Mouse (Mus musculus) limb, embryonic 14.5 days (tissue): ENCODE measurements around the gene Clrn2. TPM values are rescaled to one million over a fixed set of nuclear protein-coding genes. Genes with fewer than 3 reads are reported as not detected.

Source experiments
- ATAC-seq: fragments of 200-750 bp; cut with Nextera tagmentation; 2 replicates; pipeline ENCODE4 v1.8.0; 2017; ENCODE audit warnings: low read depth, moderate number of reproducible peaks, moderate TSS enrichment; ENCODE audit not compliant: low FRiP score
- DNase-seq: peaks from one replicate; pipeline ENCODE4 v3.0.0-alpha.2; 2015; ENCODE audit warnings: low spot score
- H3K27ac ChIP-seq: fragments of 300-500 bp; sonication (generic); replicated peaks from 2 replicates; pipeline ENCODE4 v1.5.1; 2014; ENCODE audit warnings: low read depth, mild to moderate bottlenecking, low read length, moderate library complexity, mixed read lengths
- H3K27me3 ChIP-seq: fragments of 300-500 bp; sonication (generic); 2 replicates; pipeline ENCODE4 v1.6.1; 2014; ENCODE audit warnings: low read length, mixed read lengths; ENCODE audit not compliant: control insufficient read depth, insufficient read depth
- H3K36me3 ChIP-seq: fragments of 300-500 bp; sonication (generic); 2 replicates; pipeline ENCODE4 v1.6.1; 2014; ENCODE audit warnings: mild to moderate bottlenecking, low read length, moderate library complexity, mixed read lengths; ENCODE audit not compliant: control insufficient read depth, insufficient read depth
- H3K4me1 ChIP-seq: fragments of 300-500 bp; sonication (generic); 2 replicates; pipeline ENCODE4 v1.6.1; 2014; ENCODE audit warnings: antibody characterized with exemption, low read length, mixed read lengths; ENCODE audit not compliant: control insufficient read depth, insufficient read depth
- H3K4me2 ChIP-seq: fragments of 300-500 bp; sonication (generic); replicated peaks from 2 replicates; pipeline ENCODE4 v1.6.1; 2014; ENCODE audit warnings: low read depth, mild to moderate bottlenecking, low read length, moderate library complexity; ENCODE audit not compliant: severe bottlenecking
- H3K4me3 ChIP-seq: fragments of 300-500 bp; sonication (generic); replicated peaks from 2 replicates; pipeline ENCODE4 v1.5.1; 2014; ENCODE audit warnings: low read length
- H3K9ac ChIP-seq: fragments of 300-500 bp; sonication (generic); 2 replicates; pipeline ENCODE4 v1.6.1; 2014; ENCODE audit warnings: mild to moderate bottlenecking, low read depth, low read length, moderate library complexity; ENCODE audit not compliant: severe bottlenecking
- H3K9me3 ChIP-seq: fragments of 300-500 bp; sonication (generic); 2 replicates; pipeline ENCODE4 v1.6.1; 2016; ENCODE audit warnings: low read length; ENCODE audit not compliant: control insufficient read depth
- POLR2A ChIP-seq: fragments of 200-500 bp; IDR thresholded peaks from 2 replicates; pipeline ENCODE4 v1.8.0; 2012; ENCODE audit warnings: inconsistent platforms, mild to moderate bottlenecking, moderate library complexity, borderline replicate concordance; ENCODE audit not compliant: insufficient read depth, insufficient read length; ENCODE audit errors: extremely low read depth
- WGBS: fragments of 180-500 bp; shearing (Covaris S2); extraction: QIAGEN DNeasy Blood & Tissue Kit; methylation state at CpG from one replicate; pipeline ENCODE4 v1.1.7; 2014; 5-methylcytosine and 5-hydroxymethylcytosine counted together
- polyA plus RNA-seq, 2 experiments: library from polyadenylated mRNA; depleted of rRNA in 1 of 2; stranded (reverse) in 1 of 2; unstranded in 1 of 2; fragments of >200 nt; fragmentation: Nextera tagmentation in 1 of 2; extraction: Ambion mirVana in 1 of 2; gene quantifications; 2 replicates each; pipeline versions ENCODE4 v1.2.1 to v1.2.3; 2012 to 2014

The Clrn2 gene
- polyA plus RNA-seq, 2 experiments, result not detected

GRCm38 (mm10) chr5:45435967-45436950 is 17.3 kb upstream of the Clrn2 start:
- TF ChIP-seq POLR2A, result no peak
- H3K4me3 ChIP-seq, result no peak overlapping the region
- H3K9ac ChIP-seq, result no peak overlapping the region
- no peaks in the 10 kb centered on the region for H3K9me3 ChIP-seq
- H3K36me3 ChIP-seq, result peaks cover 35% of the 10 kb centered on the region
- peak; percentile 57; the same call in 1 of the 2 replicates for ATAC-seq
- peak; percentile 14 for DNase-seq
- 62% methylated on average over 14 of the region's 14 CpGs for WGBS
- H3K4me1 ChIP-seq, result peaks cover 12% of the 10 kb centered on the region
- no peaks in the 10 kb centered on the region for H3K27me3 ChIP-seq
- H3K27ac ChIP-seq, result no peak overlapping the region
- H3K4me2 ChIP-seq, result no peak overlapping the region

- Histone ChIP-seq H3K36me3 (peaks cover 35% of the 10 kb centered on the region), H3K4me1 (peaks cover 12% of the 10 kb centered on the region), H3K4me3 (no peak overlapping the region), H3K9ac (no peak overlapping the region), H3K9me3 (no peaks in the 10 kb centered on the region), H3K4me2 (no peak overlapping the region), H3K27ac (no peak overlapping the region), H3K27me3 (no peaks in the 10 kb centered on the region)
- no peak for DNase-seq
- TF ChIP-seq POLR2A, result no peak
- WGBS, result 79% methylated on average over 4 of the region's 4 CpGs
- no peak for ATAC-seq
Observed at GRCm38 (mm10) chr5:45437826-45438225, 15.7 kb upstream of the Clrn2 start.

- Histone ChIP-seq H3K9ac (no peak overlapping the region), H3K36me3 (peaks cover 35% of the 10 kb centered on the region), H3K27ac (no peak overlapping the region), H3K4me1 (peaks cover 12% of the 10 kb centered on the region), H3K4me2 (no peak overlapping the region), H3K27me3 (no peaks in the 10 kb centered on the region), H3K4me3 (no peak overlapping the region), H3K9me3 (no peaks in the 10 kb centered on the region)
- no peak for TF ChIP-seq POLR2A
- 81% methylated on average over 8 of the region's 8 CpGs for WGBS
- no peak for DNase-seq
- ATAC-seq, result no peak
Observed at GRCm38 (mm10) chr5:45438301-45438700, 15.2 kb upstream of the Clrn2 start.

GRCm38 (mm10) chr5:45441124-45441523 is 12.4 kb upstream of the Clrn2 start:
- peaks cover 23% of the 10 kb centered on the region for H3K36me3 ChIP-seq
- no peak for ATAC-seq
- no peak overlapping the region for H3K9ac ChIP-seq
- H3K4me1 ChIP-seq, result peaks cover 7% of the 10 kb centered on the region
- no peak overlapping the region for H3K27ac ChIP-seq
- DNase-seq, result no peak
- H3K27me3 ChIP-seq, result no peaks in the 10 kb centered on the region
- no peak for TF ChIP-seq POLR2A
- WGBS, result 82% methylated on average over 3 of the region's 3 CpGs
- no peak overlapping the region for H3K4me3 ChIP-seq
- no peaks in the 10 kb centered on the region for H3K9me3 ChIP-seq
- H3K4me2 ChIP-seq, result no peak overlapping the region

- WGBS, result 85% methylated on average over 3 of the region's 3 CpGs
- Histone ChIP-seq H3K4me1 (peaks cover 2% of the 10 kb centered on the region; the same call in 1 of the 2 replicates), H3K4me2 (no peak overlapping the region), H3K4me3 (no peak overlapping the region), H3K27ac (no peak overlapping the region), H3K27me3 (no peaks in the 10 kb centered on the region), H3K9me3 (no peaks in the 10 kb centered on the region), H3K36me3 (peaks cover 23% of the 10 kb centered on the region), H3K9ac (no peak overlapping the region)
- no peak for TF ChIP-seq POLR2A
- DNase-seq (no peak), ATAC-seq (no peak)
Observed at GRCm38 (mm10) chr5:45441745-45442144, 11.8 kb upstream of the Clrn2 start.
